Mouse (Mus musculus) stomach, embryonic 14.5 days (tissue): Measurements from ENCODE around the gene Rabgap1l. TPM values are rescaled to one million over a fixed set of nuclear protein-coding genes. Genes with fewer than 3 reads are reported as not detected.
"Not testable (repeated sequence)": the region's sequence is repeated elsewhere in the genome, so short reads cannot be mapped to it uniquely, and the experiment has no call there.

Source experiments
- ATAC-seq: fragments of 200-750 bp; cut with Nextera tagmentation; 2 replicates; pipeline ENCODE4 v1.8.0; 2017; ENCODE audit warnings: low read depth, moderate TSS enrichment; ENCODE audit not compliant: insufficient number of reproducible peaks, insufficient read depth, low FRiP score
- H3K27ac ChIP-seq: fragments of 300-500 bp; sonication (generic); 2 replicates; pipeline ENCODE4 v1.5.1; 2014; ENCODE audit warnings: mild to moderate bottlenecking, low read length, moderate library complexity, mixed read lengths
- H3K27me3 ChIP-seq: fragments of 300-500 bp; sonication (generic); 2 replicates; pipeline ENCODE4 v1.6.1; 2014; ENCODE audit warnings: low read length, control low read depth, mixed read lengths; ENCODE audit not compliant: control insufficient read depth, insufficient read depth
- H3K36me3 ChIP-seq: fragments of 300-500 bp; sonication (generic); 2 replicates; pipeline ENCODE4 v1.6.1; 2014; ENCODE audit warnings: mild to moderate bottlenecking, control low read depth, low read length, moderate library complexity, mixed read lengths; ENCODE audit not compliant: control insufficient read depth, insufficient read depth
- H3K4me1 ChIP-seq: fragments of 300-500 bp; sonication (generic); 2 replicates; pipeline ENCODE4 v1.6.1; 2014; ENCODE audit warnings: low read length, control low read depth, mixed read lengths; ENCODE audit not compliant: control insufficient read depth, insufficient read depth
- H3K4me2 ChIP-seq: fragments of 300-500 bp; sonication (generic); replicated peaks from 2 replicates; pipeline ENCODE4 v1.6.1; 2014; ENCODE audit warnings: low read depth, low read length, control low read depth
- H3K4me3 ChIP-seq: fragments of 300-500 bp; sonication (generic); 2 replicates; pipeline ENCODE4 v1.5.1; 2014; ENCODE audit warnings: low read depth, low read length, control low read depth
- H3K9ac ChIP-seq: fragments of 300-500 bp; sonication (generic); replicated peaks from 2 replicates; pipeline ENCODE4 v1.6.1; 2014; ENCODE audit warnings: low read depth, mild to moderate bottlenecking, control low read depth, low read length, moderate library complexity, mixed read lengths
- H3K9me3 ChIP-seq: fragments of 300-500 bp; sonication (generic); 2 replicates; pipeline ENCODE4 v1.6.1; 2016; ENCODE audit warnings: low read depth, low read length, control low read depth; ENCODE audit not compliant: control insufficient read depth
- WGBS: fragments of 180-500 bp; shearing (Covaris S2); extraction: QIAGEN DNeasy Blood & Tissue Kit; methylation state at CpG from one replicate; pipeline ENCODE4 v1.1.7; 2014; 5-methylcytosine and 5-hydroxymethylcytosine counted together
- polyA plus RNA-seq: library from polyadenylated mRNA; unstranded; fragments of >200 nt; fragmentation: Nextera tagmentation; extraction: Ambion mirVana; gene quantifications from 2 replicates; pipeline ENCODE4 v1.2.1, GENCODE M21; 2014

Rabgap1l gene
- polyA plus RNA-seq, 1 experiment from 2014 or later, result 26.7 TPM

DNA sequence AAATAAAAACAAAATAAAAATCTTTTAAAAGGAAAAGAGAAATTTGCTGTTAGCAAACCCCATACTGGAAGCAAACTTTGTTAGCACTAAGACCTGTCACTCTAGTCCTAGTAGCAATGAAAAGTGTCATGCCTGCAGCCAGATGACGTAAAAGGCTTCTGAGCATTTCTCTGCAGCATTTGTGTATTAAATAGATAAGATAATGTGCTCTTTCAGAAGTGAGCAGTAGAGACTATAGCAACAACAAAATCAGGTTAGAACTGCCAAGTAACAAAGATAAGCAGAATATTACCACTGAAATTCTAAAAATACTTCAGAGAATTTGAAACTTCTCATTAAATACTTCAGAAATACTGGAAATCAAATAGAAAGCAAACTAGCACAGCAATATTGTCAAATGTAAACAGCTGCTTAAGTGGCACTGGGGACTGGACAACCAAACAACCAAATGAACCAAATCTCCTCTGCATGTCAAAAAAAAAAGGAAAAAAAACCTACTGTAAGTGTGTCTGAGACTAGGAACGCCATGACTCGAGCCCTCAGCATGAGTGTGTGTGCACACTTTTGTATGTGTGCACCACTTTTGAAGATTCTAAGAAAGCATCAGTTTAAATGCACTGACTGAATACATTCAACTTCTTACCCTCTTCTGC, 111.5 kb downstream of the Rabgap1l start:
- H3K4me2 ChIP-seq, result no peak overlapping the region
- H3K9me3 ChIP-seq, result peaks cover 7% of the 10 kb centered on the region; the same call in 1 of the 2 replicates
- H3K4me3 ChIP-seq, result no peak overlapping the region
- no peak overlapping the region for H3K27ac ChIP-seq
- WGBS, result 79% methylated on average over 3 of the region's 3 CpGs
- no peak for ATAC-seq
- H3K9ac ChIP-seq, result no peak overlapping the region
- no peaks in the 10 kb centered on the region for H3K36me3 ChIP-seq
- H3K4me1 ChIP-seq, result no peaks in the 10 kb centered on the region
- no peaks in the 10 kb centered on the region for H3K27me3 ChIP-seq

DNA sequence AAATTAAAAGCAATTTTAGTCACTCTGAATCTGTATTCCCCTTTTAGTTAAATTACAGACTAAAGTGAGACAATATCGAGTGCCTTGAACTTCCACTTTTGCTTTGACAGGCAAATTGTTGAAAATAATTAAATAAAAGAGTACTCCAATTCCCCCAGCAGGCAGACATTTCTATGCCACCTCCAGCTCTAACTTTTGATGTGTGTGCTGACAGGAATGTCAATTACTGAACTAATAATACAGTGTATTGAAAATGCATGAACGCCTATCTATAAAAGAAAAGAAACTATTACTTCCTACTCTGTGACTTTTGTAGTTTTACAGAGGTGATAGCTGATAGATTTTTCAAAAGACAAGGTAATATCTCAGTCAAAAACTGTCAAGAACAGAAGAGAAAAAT, 118.2 kb downstream of the Rabgap1l start:
- no peak overlapping the region for H3K27ac ChIP-seq
- H3K36me3 ChIP-seq, result no peaks in the 10 kb centered on the region
- no peaks in the 10 kb centered on the region for H3K27me3 ChIP-seq
- no peak for ATAC-seq
- no peaks in the 10 kb centered on the region for H3K4me1 ChIP-seq
- H3K9me3 ChIP-seq, result no peaks in the 10 kb centered on the region
- 90% methylated on average over 2 of the region's 2 CpGs for WGBS
- no peak overlapping the region for H3K4me2 ChIP-seq
- no peak overlapping the region for H3K9ac ChIP-seq
- H3K4me3 ChIP-seq, result no peak overlapping the region

GRCm38 (mm10) chr1:160672088-160672814, 120.8 kb downstream of the Rabgap1l start:
- Histone ChIP-seq H3K4me2 (no peak overlapping the region), H3K27ac (no peak overlapping the region; the same call in 1 of the 2 replicates), H3K9me3 (no peaks in the 10 kb centered on the region), H3K4me1 (no peaks in the 10 kb centered on the region), H3K9ac (no peak overlapping the region), H3K4me3 (no peak overlapping the region), H3K27me3 (no peaks in the 10 kb centered on the region), H3K36me3 (no peaks in the 10 kb centered on the region)
- 64% methylated on average over 3 of the region's 3 CpGs for WGBS
- ATAC-seq, result no peak

GRCm38 (mm10) chr1:160655806-160656470, 137.1 kb downstream of the Rabgap1l start:
- Histone ChIP-seq H3K27me3 (no peaks in the 10 kb centered on the region), H3K36me3 (no peaks in the 10 kb centered on the region), H3K27ac (no peak overlapping the region), H3K9ac (no peak overlapping the region), H3K4me1 (no peaks in the 10 kb centered on the region), H3K4me3 (no peak overlapping the region), H3K4me2 (no peak overlapping the region), H3K9me3 (no peaks in the 10 kb centered on the region)
- ATAC-seq, result no peak
- 51% methylated on average over 2 of the region's 2 CpGs for WGBS

DNA sequence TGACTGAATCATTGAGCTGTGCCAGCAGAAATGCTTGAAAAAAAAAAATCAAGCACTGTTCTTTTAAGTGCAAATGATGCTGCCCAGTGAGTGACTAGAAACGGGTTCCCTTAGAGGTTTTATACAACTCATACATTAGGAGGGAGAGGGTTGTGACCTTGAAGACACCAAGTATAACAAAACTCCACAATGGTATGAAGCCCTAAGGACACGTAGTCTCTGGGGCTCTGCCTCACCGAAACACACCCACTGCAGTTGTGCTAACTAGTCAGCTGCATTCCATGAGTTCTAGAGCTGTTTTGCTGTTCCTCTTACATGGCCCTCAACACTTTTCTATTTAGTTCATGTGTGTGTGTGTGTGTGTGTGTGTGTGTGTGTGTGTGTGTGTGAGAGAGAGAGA, 141.3 kb downstream of the Rabgap1l start:
- no peak overlapping the region for H3K27ac ChIP-seq
- no peak overlapping the region for H3K4me3 ChIP-seq
- H3K9ac ChIP-seq, result no peak overlapping the region
- H3K36me3 ChIP-seq, result no peaks in the 10 kb centered on the region
- H3K4me1 ChIP-seq, result no peaks in the 10 kb centered on the region
- no peak for ATAC-seq
- no peaks in the 10 kb centered on the region for H3K9me3 ChIP-seq
- H3K4me2 ChIP-seq, result no peak overlapping the region
- 30% methylated on average over 3 of the region's 3 CpGs for WGBS
- H3K27me3 ChIP-seq, result no peaks in the 10 kb centered on the region

DNA sequence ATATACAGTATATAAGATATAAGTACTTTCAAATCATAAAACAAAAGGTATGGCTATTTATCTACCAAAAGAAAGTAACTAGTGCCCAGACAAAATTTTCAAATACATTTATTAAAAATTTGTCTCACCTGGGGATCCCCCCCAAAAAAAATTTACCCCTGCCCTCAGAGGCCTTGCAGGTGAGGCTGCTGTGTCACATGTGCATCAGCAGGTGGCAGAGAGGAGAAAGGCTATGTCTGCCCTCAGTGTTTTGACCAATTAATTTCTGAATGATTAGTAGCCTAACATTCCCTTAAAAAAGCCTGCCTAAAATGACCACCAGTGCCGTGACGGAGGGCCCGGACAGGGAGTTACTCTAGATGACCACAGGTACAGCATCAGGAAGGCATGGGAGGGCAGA, 147.6 kb downstream of the Rabgap1l start:
- 91% methylated on average over 3 of the region's 3 CpGs for WGBS
- H3K27me3 ChIP-seq, result no peaks in the 10 kb centered on the region
- no peak overlapping the region for H3K4me3 ChIP-seq
- no peak overlapping the region for H3K27ac ChIP-seq
- H3K4me2 ChIP-seq, result no peak overlapping the region
- no peak for ATAC-seq
- no peak overlapping the region for H3K9ac ChIP-seq
- H3K4me1 ChIP-seq, result no peaks in the 10 kb centered on the region
- H3K9me3 ChIP-seq, result no peaks in the 10 kb centered on the region
- H3K36me3 ChIP-seq, result no peaks in the 10 kb centered on the region

DNA sequence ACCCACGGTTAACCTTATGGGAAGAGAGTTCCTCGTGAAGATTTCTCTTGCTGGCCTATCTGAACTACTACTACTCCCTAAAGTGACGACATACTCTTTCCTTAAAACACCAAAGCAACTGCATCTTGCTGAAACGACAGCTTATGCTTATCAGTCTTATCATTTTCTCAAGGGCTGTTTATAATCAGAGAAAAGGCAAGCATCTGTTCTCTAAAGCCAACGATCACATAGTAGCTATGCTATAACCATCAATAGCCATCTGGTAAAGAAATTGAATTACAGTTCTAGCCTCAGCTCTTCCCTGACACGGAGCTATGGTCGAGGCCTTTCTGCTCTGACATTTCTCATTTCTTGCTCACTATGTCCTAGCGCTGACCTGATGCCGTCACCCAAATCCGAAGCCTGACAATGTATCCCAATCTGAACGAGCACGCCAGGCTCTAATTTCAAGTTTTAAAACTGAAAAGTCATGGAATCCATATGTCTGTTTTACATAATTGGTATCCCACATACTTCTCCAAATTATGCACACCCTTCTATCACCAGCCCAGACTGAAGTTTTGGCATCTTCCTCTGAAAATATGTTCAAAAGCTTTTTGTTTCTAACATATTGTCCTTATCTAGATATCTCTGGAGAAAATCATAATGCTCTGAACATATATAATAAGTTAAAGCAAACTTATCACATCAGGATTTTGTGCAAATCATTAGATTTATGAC, 164.6 kb downstream of the Rabgap1l start:
- WGBS, result 80% methylated on average over 12 of the region's 12 CpGs
- Histone ChIP-seq H3K27me3 (no peaks in the 10 kb centered on the region), H3K4me2 (no peak overlapping the region), H3K4me1 (no peaks in the 10 kb centered on the region), H3K4me3 (no peak overlapping the region), H3K27ac (no peak overlapping the region), H3K36me3 (no peaks in the 10 kb centered on the region), H3K9me3 (no peaks in the 10 kb centered on the region), H3K9ac (no peak overlapping the region)
- ATAC-seq, result no peak

- ATAC-seq, H3K9me3 ChIP-seq, H3K4me1 ChIP-seq, H3K9ac ChIP-seq, H3K27ac ChIP-seq, H3K4me3 ChIP-seq, H3K27me3 ChIP-seq, H3K36me3 ChIP-seq, H3K4me2 ChIP-seq: not testable (repeated sequence)
- WGBS, result 72% methylated on average over 4 of the region's 4 CpGs
Observed at GRCm38 (mm10) chr1:160624354-160625120, 168.5 kb downstream of the Rabgap1l start.
